Mouse (Mus musculus): ENCODE results near the gene Crot. TPM values are rescaled to one million over a fixed set of nuclear protein-coding genes. Genes with fewer than 3 reads are reported as not detected.

The Crot gene
- polyA plus RNA-seq, 1 experiment from 2014 or later = 21.7 TPM

GRCm38 (mm10) chr5:9035457-9035856 is 38.3 kb upstream of the Crot start:
- H3K27me3 ChIP-seq (replicated peaks; ENCODE audit: control insufficient read depth, insufficient read depth, low read length) = no peaks in the 10 kb centered on the region
- no peaks in the 10 kb centered on the region for H3K4me1 ChIP-seq (ENCODE audit: control insufficient read depth, insufficient read depth, low read length)
- no peak for DNase-seq (ENCODE audit: low spot score)
- WGBS = 87% methylated on average over 4 of the region's 4 CpGs
- H3K27ac ChIP-seq (ENCODE audit: low read depth, low read length) = no peak overlapping the region
- no peak for ATAC-seq
- no peaks in the 10 kb centered on the region for H3K36me3 ChIP-seq (ENCODE audit: control insufficient read depth, insufficient read depth, low read length)
- H3K4me2 ChIP-seq (ENCODE audit: low read length) = no peak overlapping the region
- H3K9ac ChIP-seq (ENCODE audit: low read length) = no peak overlapping the region
- H3K9me3 ChIP-seq (replicated peaks; ENCODE audit: control insufficient read depth, low read length) = no peaks in the 10 kb centered on the region
- no peak overlapping the region for H3K4me3 ChIP-seq (ENCODE audit: low read depth, low read length)

GRCm38 (mm10) chr5:9034535-9034934 is 37.4 kb upstream of the Crot start:
- no peak overlapping the region for H3K4me3 ChIP-seq (ENCODE audit: low read depth, low read length)
- WGBS = 93% methylated on average over 9 of the region's 9 CpGs
- H3K9ac ChIP-seq (ENCODE audit: low read length) = no peak overlapping the region
- H3K4me2 ChIP-seq (ENCODE audit: low read length) = no peak overlapping the region
- no peaks in the 10 kb centered on the region for H3K9me3 ChIP-seq (replicated peaks; ENCODE audit: control insufficient read depth, low read length)
- H3K27me3 ChIP-seq (replicated peaks; ENCODE audit: control insufficient read depth, insufficient read depth, low read length) = no peaks in the 10 kb centered on the region
- no peak overlapping the region for H3K27ac ChIP-seq (ENCODE audit: low read depth, low read length)
- no peak for DNase-seq (ENCODE audit: low spot score)
- no peaks in the 10 kb centered on the region for H3K4me1 ChIP-seq (ENCODE audit: control insufficient read depth, insufficient read depth, low read length)
- no peaks in the 10 kb centered on the region for H3K36me3 ChIP-seq (ENCODE audit: control insufficient read depth, insufficient read depth, low read length)
- no peak for ATAC-seq

DNA sequence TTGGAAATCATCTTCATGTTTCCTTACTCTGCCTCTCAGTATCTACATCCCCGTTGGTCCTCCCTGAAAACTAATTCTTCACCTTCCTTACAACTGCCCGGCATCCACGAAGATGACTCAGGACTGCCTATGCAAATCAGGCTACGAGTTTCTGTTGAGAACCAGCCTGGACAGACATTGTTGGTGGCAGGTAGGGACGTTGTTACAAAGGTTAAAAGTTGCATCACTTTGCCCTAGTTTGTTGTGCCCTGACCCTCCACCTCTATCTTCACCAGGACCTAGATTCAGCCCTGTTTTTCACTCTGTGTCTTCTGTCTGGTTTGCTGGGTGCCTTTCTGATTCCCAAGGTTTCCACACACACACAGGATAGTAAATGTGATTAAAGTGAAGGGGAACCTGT is 36.7 kb upstream of the Crot start:
- Histone ChIP-seq H3K27ac (ENCODE audit: low read depth, low read length) (no peak overlapping the region), H3K4me1 (ENCODE audit: control insufficient read depth, insufficient read depth, low read length) (no peaks in the 10 kb centered on the region), H3K27me3 (replicated peaks; ENCODE audit: control insufficient read depth, insufficient read depth, low read length) (no peaks in the 10 kb centered on the region), H3K4me2 (ENCODE audit: low read length) (no peak overlapping the region), H3K9me3 (replicated peaks; ENCODE audit: control insufficient read depth, low read length) (no peaks in the 10 kb centered on the region), H3K36me3 (ENCODE audit: control insufficient read depth, insufficient read depth, low read length) (no peaks in the 10 kb centered on the region), H3K9ac (ENCODE audit: low read length) (no peak overlapping the region), H3K4me3 (ENCODE audit: low read depth, low read length) (no peak overlapping the region)
- no peak for DNase-seq (ENCODE audit: low spot score)
- no peak for ATAC-seq
- 95% methylated on average over 5 of the region's 5 CpGs for WGBS

DNA sequence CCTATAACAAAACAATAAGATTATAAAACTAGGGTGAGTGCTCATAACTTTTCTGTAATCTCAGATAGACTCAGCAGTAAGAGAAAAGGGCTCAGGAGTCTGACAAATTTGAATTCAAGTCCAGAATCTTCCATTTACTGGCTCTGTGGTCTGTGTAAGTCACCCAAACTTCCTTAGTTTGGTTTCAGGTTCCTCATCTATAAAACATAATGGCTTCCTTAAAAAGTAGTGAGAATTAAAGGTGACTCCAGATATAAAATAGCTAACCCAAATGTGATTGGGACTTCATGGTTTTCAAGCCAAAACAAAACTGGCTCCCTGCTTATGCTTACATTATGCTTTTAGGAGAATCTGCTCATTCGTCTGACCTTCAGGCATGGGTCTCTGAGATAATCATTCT is 35.5 kb upstream of the Crot start:
- ATAC-seq (no peak), DNase-seq (ENCODE audit: low spot score) (no peak)
- H3K4me2 ChIP-seq (ENCODE audit: low read length) = no peak overlapping the region
- no peaks in the 10 kb centered on the region for H3K4me1 ChIP-seq (ENCODE audit: control insufficient read depth, insufficient read depth, low read length)
- no peaks in the 10 kb centered on the region for H3K36me3 ChIP-seq (ENCODE audit: control insufficient read depth, insufficient read depth, low read length)
- no peak overlapping the region for H3K27ac ChIP-seq (ENCODE audit: low read depth, low read length)
- H3K27me3 ChIP-seq (replicated peaks; ENCODE audit: control insufficient read depth, insufficient read depth, low read length) = no peaks in the 10 kb centered on the region
- no peak overlapping the region for H3K4me3 ChIP-seq (ENCODE audit: low read depth, low read length)
- WGBS = 88% methylated on average over 1 of the region's 1 CpGs
- no peaks in the 10 kb centered on the region for H3K9me3 ChIP-seq (replicated peaks; ENCODE audit: control insufficient read depth, low read length)
- H3K9ac ChIP-seq (ENCODE audit: low read length) = no peak overlapping the region

- no peaks in the 10 kb centered on the region for H3K36me3 ChIP-seq (ENCODE audit: control insufficient read depth, insufficient read depth, low read length)
- no peaks in the 10 kb centered on the region for H3K9me3 ChIP-seq (replicated peaks; ENCODE audit: control insufficient read depth, low read length)
- 84% methylated on average over 8 of the region's 8 CpGs for WGBS
- no peak for ATAC-seq
- H3K4me1 ChIP-seq (ENCODE audit: control insufficient read depth, insufficient read depth, low read length) = no peaks in the 10 kb centered on the region
- H3K27ac ChIP-seq (ENCODE audit: low read depth, low read length) = no peak overlapping the region
- H3K4me2 ChIP-seq (ENCODE audit: low read length) = no peak overlapping the region
- H3K9ac ChIP-seq (ENCODE audit: low read length) = no peak overlapping the region
- H3K4me3 ChIP-seq (ENCODE audit: low read depth, low read length) = no peak overlapping the region
- H3K27me3 ChIP-seq (replicated peaks; ENCODE audit: control insufficient read depth, insufficient read depth, low read length) = no peaks in the 10 kb centered on the region
- DNase-seq (ENCODE audit: low spot score) = no peak
Measured at GRCm38 (mm10) chr5:9032101-9032590, 35.0 kb upstream of the Crot start.

- Histone ChIP-seq H3K36me3 (ENCODE audit: control insufficient read depth, insufficient read depth, low read length) (no peaks in the 10 kb centered on the region), H3K4me1 (ENCODE audit: control insufficient read depth, insufficient read depth, low read length) (no peaks in the 10 kb centered on the region), H3K27ac (ENCODE audit: low read depth, low read length) (no peak overlapping the region), H3K27me3 (replicated peaks; ENCODE audit: control insufficient read depth, insufficient read depth, low read length) (no peaks in the 10 kb centered on the region), H3K4me2 (ENCODE audit: low read length) (no peak overlapping the region), H3K9me3 (replicated peaks; ENCODE audit: control insufficient read depth, low read length) (no peaks in the 10 kb centered on the region), H3K4me3 (ENCODE audit: low read depth, low read length) (no peak overlapping the region), H3K9ac (ENCODE audit: low read length) (no peak overlapping the region)
- 87% methylated on average over 1 of the region's 1 CpGs for WGBS
- DNase-seq (ENCODE audit: low spot score) = no peak
- no peak for ATAC-seq
Measured at GRCm38 (mm10) chr5:9028266-9028841, 31.2 kb upstream of the Crot start.

DNA sequence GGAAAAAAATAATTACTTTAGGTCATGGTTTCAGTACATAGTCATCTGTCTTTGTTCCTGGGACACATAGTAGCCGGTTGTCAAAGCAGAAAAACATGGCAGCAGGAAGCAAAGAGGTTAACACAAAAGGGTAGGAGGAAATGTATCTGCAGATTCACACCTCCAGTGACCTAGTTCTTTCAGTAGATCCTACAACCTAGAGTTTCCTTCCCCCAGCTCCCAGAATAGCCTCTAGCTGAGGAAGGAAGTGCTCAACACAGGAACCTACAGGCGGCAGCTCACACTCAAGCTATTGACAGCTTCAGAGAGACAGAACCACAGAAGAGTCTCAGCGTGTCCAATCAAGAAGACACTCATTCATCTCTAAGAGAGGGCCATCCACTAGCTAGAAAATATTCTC is 18.2 kb upstream of the Crot start:
- Histone ChIP-seq H3K27ac (ENCODE audit: low read depth, low read length) (no peak overlapping the region), H3K4me2 (ENCODE audit: low read length) (no peak overlapping the region), H3K4me1 (ENCODE audit: control insufficient read depth, insufficient read depth, low read length) (no peaks in the 10 kb centered on the region), H3K9ac (ENCODE audit: low read length) (no peak overlapping the region), H3K36me3 (ENCODE audit: control insufficient read depth, insufficient read depth, low read length) (no peaks in the 10 kb centered on the region), H3K9me3 (replicated peaks; ENCODE audit: control insufficient read depth, low read length) (no peaks in the 10 kb centered on the region), H3K27me3 (replicated peaks; ENCODE audit: control insufficient read depth, insufficient read depth, low read length) (no peaks in the 10 kb centered on the region), H3K4me3 (ENCODE audit: low read depth, low read length) (no peak overlapping the region)
- WGBS = 91% methylated on average over 3 of the region's 3 CpGs
- DNase-seq (ENCODE audit: low spot score) = no peak
- ATAC-seq = no peak

GRCm38 (mm10) chr5:9014774-9015173 is 17.6 kb upstream of the Crot start:
- no peaks in the 10 kb centered on the region for H3K4me1 ChIP-seq (ENCODE audit: control insufficient read depth, insufficient read depth, low read length)
- H3K4me2 ChIP-seq (ENCODE audit: low read length) = no peak overlapping the region
- ATAC-seq = no peak
- H3K36me3 ChIP-seq (ENCODE audit: control insufficient read depth, insufficient read depth, low read length) = no peaks in the 10 kb centered on the region
- no peak overlapping the region for H3K27ac ChIP-seq (ENCODE audit: low read depth, low read length)
- H3K9me3 ChIP-seq (replicated peaks; ENCODE audit: control insufficient read depth, low read length) = no peaks in the 10 kb centered on the region
- H3K27me3 ChIP-seq (replicated peaks; ENCODE audit: control insufficient read depth, insufficient read depth, low read length) = no peaks in the 10 kb centered on the region
- no peak overlapping the region for H3K9ac ChIP-seq (ENCODE audit: low read length)
- WGBS = 82% methylated on average over 3 of the region's 3 CpGs
- DNase-seq (ENCODE audit: low spot score) = no peak
- H3K4me3 ChIP-seq (ENCODE audit: low read depth, low read length) = no peak overlapping the region

DNA sequence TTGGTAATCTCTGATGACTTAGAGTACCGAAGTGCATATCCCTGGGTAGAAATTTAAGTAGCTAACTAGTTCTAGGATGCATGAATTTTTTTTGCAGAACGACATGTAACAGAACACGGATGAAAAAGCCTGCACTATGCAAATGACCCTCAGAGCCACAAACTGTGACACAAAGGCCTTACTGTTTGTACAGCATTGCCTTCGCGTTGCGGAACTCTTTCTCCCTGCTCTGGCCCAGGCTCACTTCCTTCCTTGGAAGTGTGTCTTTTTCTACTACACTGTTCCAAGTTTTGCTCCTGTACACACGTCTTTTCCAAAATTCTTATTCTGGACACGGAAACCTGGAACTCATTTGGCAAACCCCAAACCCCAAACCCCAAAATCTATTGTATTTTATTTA is 14.2 kb upstream of the Crot start:
- WGBS = 56% methylated on average over 8 of the region's 8 CpGs
- H3K9me3 ChIP-seq (replicated peaks; ENCODE audit: control insufficient read depth, low read length) = no peaks in the 10 kb centered on the region
- no peaks in the 10 kb centered on the region for H3K36me3 ChIP-seq (ENCODE audit: control insufficient read depth, insufficient read depth, low read length)
- H3K9ac ChIP-seq (ENCODE audit: low read length) = no peak overlapping the region
- DNase-seq (ENCODE audit: low spot score) (peak; percentile 29), ATAC-seq (no peak)
- H3K4me3 ChIP-seq (ENCODE audit: low read depth, low read length) = no peak overlapping the region
- H3K27ac ChIP-seq (ENCODE audit: low read depth, low read length) = no peak overlapping the region
- no peaks in the 10 kb centered on the region for H3K4me1 ChIP-seq (ENCODE audit: control insufficient read depth, insufficient read depth, low read length)
- no peaks in the 10 kb centered on the region for H3K27me3 ChIP-seq (replicated peaks; ENCODE audit: control insufficient read depth, insufficient read depth, low read length)
- no peak overlapping the region for H3K4me2 ChIP-seq (ENCODE audit: low read length)
